8 mouse cellular contexts compared by ENCODE assay signal in genomic region chr8:48775531-48776037, GRCm38 (mm10).
DNase-seq lines count a peak whose midpoint lies in the region; ATAC-seq and TF ChIP-seq lines count a peak whose summit lies in the region.

No protein-coding gene starts in this region.

- H3K4me2 ChIP-seq in kidney, embryonic 14.5 days (replicated peaks; ENCODE audit: low read depth, low read length) = no peak overlapping the region; the same call in 1 of the 2 replicates
- peak overlapping the region; percentile 38 for H3K4me2 ChIP-seq in hindbrain, embryonic 13.5 days
- no peak overlapping the region for H3K4me2 ChIP-seq in neural tube, embryonic 13.5 days
- no peak overlapping the region for H3K4me2 ChIP-seq in liver, postnatal 0 days (ENCODE audit: low read depth, low read length)

- no peaks in the 10 kb centered on the region for H3K27me3 ChIP-seq in kidney, embryonic 14.5 days (ENCODE audit: control insufficient read depth, insufficient read depth, low read length)
- H3K27me3 ChIP-seq in hindbrain, embryonic 13.5 days = no peaks in the 10 kb centered on the region
- no peaks in the 10 kb centered on the region for H3K27me3 ChIP-seq in neural tube, embryonic 13.5 days
- H3K27me3 ChIP-seq in liver, postnatal 0 days (ENCODE audit: insufficient read depth, low read length) = no peaks in the 10 kb centered on the region

- no peaks in the 10 kb centered on the region for H3K4me1 ChIP-seq in kidney, embryonic 14.5 days (ENCODE audit: control insufficient read depth, insufficient read depth, low read length)
- H3K4me1 ChIP-seq in hindbrain, embryonic 13.5 days (replicated peaks) = peaks cover 8% of the 10 kb centered on the region
- peaks cover 15% of the 10 kb centered on the region for H3K4me1 ChIP-seq in neural tube, embryonic 13.5 days (replicated peaks)
- no peaks in the 10 kb centered on the region for H3K4me1 ChIP-seq in liver, postnatal 0 days (ENCODE audit: insufficient read depth)

- no peaks in the 10 kb centered on the region for H3K36me3 ChIP-seq in kidney, embryonic 14.5 days (ENCODE audit: control insufficient read depth, insufficient read depth, low read length)
- H3K36me3 ChIP-seq in hindbrain, embryonic 13.5 days = no peaks in the 10 kb centered on the region
- H3K36me3 ChIP-seq in neural tube, embryonic 13.5 days = no peaks in the 10 kb centered on the region
- H3K36me3 ChIP-seq in liver, postnatal 0 days (replicated peaks; ENCODE audit: insufficient read depth, low read length) = no peaks in the 10 kb centered on the region

- DNase-seq in kidney, postnatal 14 days = no peak
- DNase-seq in embryo, embryonic 9.5 days (ENCODE audit: extremely low spot score) = peak; percentile 52
- no peak for DNase-seq in layer of hippocampus, postnatal 10 days (ENCODE audit: low spot score in 2 of 2)
- DNase-seq in liver, postnatal 0 days = no peak
- no peak for DNase-seq in left cerebral cortex, adult 9 months (ENCODE audit: low spot score in 2 of 2)

- no peaks in the 10 kb centered on the region for H3K9me3 ChIP-seq in kidney, embryonic 14.5 days (ENCODE audit: control insufficient read depth, low read length)
- peaks cover 5% of the 10 kb centered on the region; the same call in 1 of the 2 replicates for H3K9me3 ChIP-seq in hindbrain, embryonic 13.5 days
- no peaks in the 10 kb centered on the region for H3K9me3 ChIP-seq in neural tube, embryonic 13.5 days
- H3K9me3 ChIP-seq in liver, postnatal 0 days (ENCODE audit: low read length) = peaks cover 3% of the 10 kb centered on the region; the same call in 1 of the 2 replicates

- H3K27ac ChIP-seq in kidney, embryonic 14.5 days (ENCODE audit: low read depth, low read length) = no peak overlapping the region; the same call in 1 of the 2 replicates
- no peak overlapping the region for H3K27ac ChIP-seq in hindbrain, embryonic 13.5 days
- no peak overlapping the region for H3K27ac ChIP-seq in neural tube, embryonic 13.5 days (replicated peaks)
- H3K27ac ChIP-seq in liver, postnatal 0 days (ENCODE audit: low read depth) = no peak overlapping the region

- TF ChIP-seq CTCF in liver, postnatal 0 days (IDR thresholded peaks at IDR 0.05; ENCODE audit: low read depth) = no peak

- 18% methylated on average over 9 of the region's 9 CpGs for WGBS in kidney, embryonic 14.5 days
- 13% methylated on average over 9 of the region's 9 CpGs for WGBS in hindbrain, embryonic 13.5 days
- 14% methylated on average over 9 of the region's 9 CpGs for WGBS in neural tube, embryonic 13.5 days
- 24% methylated on average over 9 of the region's 9 CpGs for WGBS in liver, postnatal 0 days (ENCODE audit: insufficient replicate concordance)

- H3K9ac ChIP-seq in kidney, embryonic 14.5 days (ENCODE audit: low read depth, low read length) = no peak overlapping the region
- no peak overlapping the region for H3K9ac ChIP-seq in hindbrain, embryonic 13.5 days
- no peak overlapping the region for H3K9ac ChIP-seq in neural tube, embryonic 13.5 days
- H3K9ac ChIP-seq in liver, postnatal 0 days (replicated peaks) = no peak overlapping the region

- H3K4me3 ChIP-seq in kidney, embryonic 14.5 days (ENCODE audit: low read length) = no peak overlapping the region
- H3K4me3 ChIP-seq in hindbrain, embryonic 13.5 days = no peak overlapping the region
- no peak overlapping the region for H3K4me3 ChIP-seq in neural tube, embryonic 13.5 days
- H3K4me3 ChIP-seq in liver, postnatal 0 days (ENCODE audit: low read depth, low read length) = no peak overlapping the region

- ATAC-seq in kidney, embryonic 14.5 days (ENCODE audit: low FRiP score, low TSS enrichment) = peak; percentile 76
- ATAC-seq in hindbrain, embryonic 13.5 days (ENCODE audit: low FRiP score) = peak; percentile 30; the same call in 1 of the 2 replicates
- peak; percentile 25; the same call in 1 of the 2 replicates for ATAC-seq in neural tube, embryonic 13.5 days (ENCODE audit: low read depth)
- no peak for ATAC-seq in liver, postnatal 0 days

- no peak for TF ChIP-seq EP300 in liver, postnatal 0 days (IDR thresholded peaks at IDR 0.05; ENCODE audit: low read depth)
